Mouse (Mus musculus) lung, postnatal 25 days (tissue): ENCODE results near the gene Chchd4.

ENCODE experiments used
- DNase-seq: peaks from one replicate; pipeline ENCODE4 v3.0.0; 2022; ENCODE audit warnings: low spot score

Chchd4 gene

DNA sequence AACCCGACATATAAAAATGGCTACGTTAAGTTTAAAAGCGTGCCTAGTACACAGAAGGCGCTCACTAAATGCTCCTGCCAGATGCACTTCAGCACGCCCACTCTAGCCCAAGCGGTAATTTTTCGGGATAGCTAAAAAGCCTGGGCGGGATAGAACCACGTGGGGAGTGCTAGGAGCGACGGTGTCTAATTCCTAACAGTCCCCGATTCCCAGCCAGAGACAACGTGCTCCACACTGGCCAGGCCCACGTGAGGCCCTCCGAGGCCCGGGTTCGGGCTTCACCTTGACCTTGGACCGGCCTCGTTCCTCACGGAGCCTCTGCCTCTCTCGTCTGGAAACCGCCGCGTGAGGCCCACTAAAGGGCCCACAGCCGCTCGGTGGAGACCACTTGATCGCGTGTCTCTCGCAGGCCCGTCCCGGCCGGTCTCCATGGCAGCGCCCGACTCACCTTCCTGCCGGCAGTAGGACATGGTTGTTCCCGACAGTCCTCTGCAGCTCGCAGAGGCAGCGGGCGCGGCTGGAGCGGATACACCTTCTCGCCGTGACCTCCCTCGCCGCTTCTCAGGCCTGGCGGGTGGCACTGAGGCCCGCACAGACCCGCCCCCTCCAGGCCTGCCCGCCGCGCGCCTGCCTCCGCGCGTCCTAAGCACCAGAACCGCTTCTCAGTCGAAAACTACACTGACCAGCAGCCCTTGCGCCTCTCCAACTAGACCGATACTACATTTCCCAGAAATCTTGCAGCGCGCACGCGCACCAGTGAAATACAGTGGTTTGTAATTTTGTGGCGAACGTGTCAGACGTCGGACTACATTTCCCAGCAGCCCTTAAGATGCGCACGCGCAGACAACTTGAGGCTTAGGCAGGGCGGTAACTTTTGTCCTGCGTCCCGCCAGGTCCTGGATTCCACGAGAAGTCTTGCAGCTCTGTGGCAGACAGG is at the start of gene Chchd4, which contains the start of gene Tmem43:
Gene Chchd4, minus strand, starts transcription at position 679 of the 937 bp plus-strand sequence.
Gene Tmem43, plus strand, starts transcription at position 836 of the 937 bp plus-strand sequence.
- peak; percentile 99 for DNase-seq

DNA sequence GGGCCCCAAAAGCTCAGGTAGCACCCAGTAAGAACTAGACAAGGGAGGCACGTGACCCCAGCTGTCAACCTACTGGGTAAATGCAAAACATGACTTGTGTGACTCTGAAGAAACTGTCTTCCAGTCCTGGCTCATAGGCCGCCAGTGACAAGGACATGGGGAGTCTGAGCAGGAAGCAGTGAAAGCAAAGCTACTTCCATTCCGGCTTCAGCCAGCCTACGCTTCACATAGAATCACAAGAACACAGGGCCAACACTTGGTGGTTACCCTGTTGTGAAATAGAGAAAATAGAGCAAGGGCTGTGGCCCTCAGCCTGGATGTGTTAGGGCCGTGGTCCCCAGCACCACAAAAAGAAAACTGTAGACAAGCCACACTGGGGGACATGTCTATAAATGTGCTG is 49.5 kb upstream of the Chchd4 start:
- no peak for DNase-seq

DNA sequence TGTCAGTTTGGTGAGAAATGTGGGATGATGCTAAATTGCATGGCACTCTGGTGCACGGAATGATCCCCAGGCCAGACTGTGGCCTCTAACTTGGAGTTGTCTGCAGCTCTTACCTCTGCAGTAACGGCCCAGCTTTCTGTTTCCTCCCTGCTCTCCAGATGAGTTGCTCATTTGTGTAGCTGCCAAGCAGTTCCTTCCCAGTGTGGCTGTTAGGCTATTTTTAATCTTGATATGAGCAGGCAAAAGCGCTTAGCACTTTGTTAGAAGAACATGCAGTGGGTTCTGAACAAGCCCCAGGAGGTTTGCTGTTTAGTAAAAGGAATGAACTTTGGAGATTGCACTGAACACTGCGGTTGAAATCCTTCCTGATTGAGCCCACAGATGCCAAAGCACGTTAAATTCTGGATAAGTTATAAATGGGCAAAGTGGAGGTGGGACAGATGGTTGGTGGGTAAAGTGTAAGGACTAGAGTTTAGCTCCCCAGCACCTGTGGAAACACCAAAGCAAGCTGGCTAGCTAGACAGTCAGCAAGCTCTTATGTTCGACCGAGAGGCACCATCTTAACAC is 45.2 kb upstream of the Chchd4 start:
- no peak for DNase-seq

DNA sequence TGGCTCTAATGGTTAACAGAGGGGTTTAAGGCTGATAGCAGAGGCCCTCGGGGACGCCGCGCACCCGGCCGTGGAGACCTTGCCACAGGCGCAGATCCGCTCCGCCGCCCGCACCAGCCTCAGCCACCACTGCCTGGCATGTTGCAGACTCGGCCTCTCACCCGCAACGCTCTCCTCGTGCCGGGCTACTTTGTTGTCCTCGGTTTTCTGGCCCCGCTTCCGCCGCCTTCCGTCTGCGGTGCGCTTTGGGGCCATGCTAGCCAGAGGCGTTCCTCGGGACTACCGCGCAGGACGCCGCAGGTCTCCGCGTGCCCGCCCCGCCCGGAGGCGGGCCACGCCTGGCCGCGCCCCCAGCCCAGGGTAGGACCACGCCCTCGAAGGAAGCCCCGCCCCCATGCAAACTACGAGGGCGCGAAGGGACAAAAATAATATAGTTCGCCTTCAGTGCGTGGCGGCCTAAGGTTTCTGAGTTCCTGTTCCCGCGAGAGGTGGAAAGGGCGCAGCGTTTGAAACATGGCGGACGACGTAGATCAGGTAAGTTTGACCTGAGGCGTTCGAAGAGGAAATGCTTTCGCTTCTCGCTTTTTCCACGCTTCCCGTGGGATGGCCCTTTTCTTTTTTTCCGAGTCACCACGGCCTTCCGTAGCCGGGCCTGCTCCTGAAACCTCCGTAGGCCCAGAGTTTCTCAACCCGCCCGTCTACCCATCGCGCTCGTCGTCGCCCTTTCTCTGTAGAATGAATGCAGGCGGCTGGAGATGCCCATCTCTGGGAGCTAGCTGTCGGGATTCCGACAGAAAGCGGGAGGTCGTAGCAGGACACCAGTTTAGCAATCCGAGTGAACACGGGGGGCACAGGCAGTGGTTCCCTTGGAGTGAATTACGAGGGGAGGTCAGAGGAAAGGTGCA is 42.5 kb upstream of the Chchd4 start, which contains the start of the genes Xpc and Lsm3:
Gene Xpc, minus strand, starts transcription at position 344 of the 905 bp plus-strand sequence.
Gene Lsm3, plus strand, starts transcription at position 384 of the 905 bp plus-strand sequence.
- peak; percentile 97 for DNase-seq

DNA sequence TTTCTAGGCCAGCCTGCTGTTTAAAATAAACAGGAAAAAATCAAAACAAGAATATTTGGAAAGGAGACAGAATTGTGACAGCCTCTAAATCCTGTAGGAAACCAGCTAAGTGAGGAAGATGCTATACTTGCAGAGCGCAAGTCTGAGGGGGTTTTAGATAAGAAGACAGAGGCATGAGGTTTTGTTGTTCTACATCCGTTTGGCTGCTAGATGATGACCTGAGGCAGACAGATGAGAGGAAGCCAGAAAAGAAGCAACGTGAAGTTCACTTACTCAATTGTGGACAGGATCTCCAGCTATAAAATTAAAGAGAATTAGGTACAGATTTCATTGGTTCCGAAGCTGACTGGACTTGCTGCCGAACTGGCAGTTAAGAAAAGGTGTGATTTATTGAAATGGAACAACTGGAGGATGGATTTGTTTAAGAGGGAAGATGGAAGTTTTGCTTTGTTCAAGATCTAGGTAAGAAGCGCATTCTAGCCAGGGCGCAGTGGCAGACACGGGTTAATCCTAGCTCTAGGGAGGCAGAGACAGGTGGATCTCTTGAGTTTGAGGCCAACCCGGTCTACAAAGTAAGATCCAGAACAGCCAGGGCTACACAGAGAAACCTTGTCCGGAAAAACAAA is 41.5 kb upstream of the Chchd4 start:
- DNase-seq, result no peak

DNA sequence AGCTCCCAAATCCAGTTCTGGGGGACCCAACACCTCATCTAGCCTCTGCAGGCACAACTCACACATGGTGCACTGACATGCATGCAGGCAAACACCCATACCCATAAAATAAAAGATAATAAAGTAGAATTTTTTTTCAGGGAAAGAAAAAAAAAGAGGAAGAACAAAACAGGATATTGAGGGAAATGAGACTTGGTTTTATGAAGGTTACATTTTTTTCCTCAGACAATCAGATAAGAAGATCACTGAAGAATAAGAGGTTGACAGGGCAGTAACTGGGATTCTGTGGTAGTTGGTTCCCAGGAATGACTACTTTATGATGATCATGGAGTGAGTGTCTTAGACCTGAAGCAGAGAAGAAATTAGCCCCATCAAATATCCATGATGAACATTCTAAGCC is 40.8 kb upstream of the Chchd4 start:
- DNase-seq, result no peak

DNA sequence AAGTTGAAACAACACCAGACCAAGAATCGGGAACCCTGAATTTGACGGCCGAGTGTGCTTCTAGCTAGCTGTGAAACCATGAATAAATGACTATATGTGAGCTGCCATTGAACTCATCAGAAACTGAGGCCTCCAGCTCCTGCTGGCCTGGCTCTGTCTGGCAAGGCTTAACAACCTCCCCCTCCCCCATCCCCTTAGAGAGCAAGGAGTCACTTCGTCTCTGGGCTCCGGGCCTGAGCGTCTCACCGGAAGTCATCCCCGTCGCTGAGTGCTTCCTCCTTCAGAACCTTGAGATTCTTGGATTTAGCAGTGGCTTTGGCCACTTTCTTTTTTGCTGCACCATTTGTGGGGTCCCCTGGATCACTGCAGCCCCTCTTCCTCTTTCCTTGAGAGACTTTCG is 36.9 kb upstream of the Chchd4 start:
- DNase-seq, result no peak

DNA sequence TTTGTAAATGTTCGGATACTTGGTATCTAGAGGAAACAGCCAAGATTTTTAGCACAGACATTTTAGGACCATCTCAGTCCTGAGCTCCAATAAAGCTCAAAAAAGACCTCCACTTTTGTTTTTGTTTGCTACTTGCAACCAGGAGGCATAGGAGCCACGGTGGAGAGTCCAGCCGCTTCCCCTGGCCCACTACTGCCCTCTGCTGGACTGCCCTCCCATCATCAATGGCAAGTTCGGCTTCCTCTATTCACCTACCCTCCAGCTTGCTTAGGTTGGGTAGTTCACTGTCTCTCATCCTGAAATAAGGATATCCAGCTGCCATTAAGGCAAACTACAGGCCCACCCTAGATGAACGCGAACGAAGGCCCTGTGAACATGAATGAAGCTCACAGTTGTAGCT is 36.0 kb upstream of the Chchd4 start:
- DNase-seq, result peak; percentile 71

DNA sequence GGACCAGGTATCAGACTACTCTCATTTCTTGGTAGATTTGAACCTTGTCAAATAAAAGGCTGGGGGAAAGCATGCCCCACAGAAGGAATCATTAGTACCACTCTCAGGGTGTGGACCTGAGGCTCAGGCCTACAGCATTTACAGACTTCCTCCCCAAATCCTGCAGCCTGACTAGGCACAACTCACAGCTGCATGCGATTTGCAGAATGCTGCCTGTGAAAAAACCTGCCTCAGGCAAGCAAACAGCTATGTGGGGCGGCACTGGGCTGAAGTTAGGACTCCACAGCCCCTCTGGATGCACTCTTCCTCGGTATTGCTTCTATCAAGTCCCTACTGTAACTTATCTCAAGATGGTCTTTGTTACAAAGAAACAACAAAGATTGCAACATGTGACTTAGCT is 34.7 kb upstream of the Chchd4 start:
- no peak for DNase-seq

DNA sequence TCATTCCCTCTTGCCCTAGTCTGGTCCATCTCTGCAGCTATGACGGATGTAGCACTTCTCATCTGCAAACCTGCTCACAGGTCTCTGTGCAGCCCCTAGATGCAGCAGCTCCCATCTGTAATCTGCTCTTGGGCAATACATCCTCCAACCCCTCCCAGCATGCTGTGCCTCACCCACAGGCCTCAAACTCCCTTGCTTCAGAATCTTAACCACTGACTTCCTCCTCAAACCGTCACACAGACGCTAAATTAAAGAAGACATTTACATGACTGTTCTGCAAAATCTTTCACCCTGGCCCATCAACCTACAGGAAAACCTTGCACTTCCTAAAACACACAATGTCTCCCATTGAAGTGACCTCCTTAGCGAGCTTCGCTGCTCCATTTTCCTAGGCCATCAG is 32.7 kb upstream of the Chchd4 start:
- DNase-seq, result peak; percentile 51

DNA sequence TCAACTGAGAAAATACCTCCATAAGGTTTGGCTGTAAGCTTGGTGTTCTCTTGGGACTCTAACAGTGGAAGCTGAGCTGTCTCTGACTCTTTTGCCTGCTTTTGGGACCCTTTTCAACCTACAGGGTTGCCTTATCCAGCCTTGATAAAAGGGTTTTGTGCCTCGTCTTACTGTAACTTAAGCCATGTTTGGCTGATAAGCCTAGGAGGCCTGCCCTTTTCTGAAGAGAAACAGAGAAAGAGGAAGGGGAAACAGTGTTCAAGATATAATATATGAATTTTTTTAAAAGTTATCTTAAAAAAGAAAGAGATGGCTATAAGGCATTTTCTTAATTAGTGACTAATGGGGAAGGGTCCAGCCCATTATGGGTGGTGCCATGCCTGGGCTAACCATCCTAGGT is 30.0 kb upstream of the Chchd4 start:
- no peak for DNase-seq

DNA sequence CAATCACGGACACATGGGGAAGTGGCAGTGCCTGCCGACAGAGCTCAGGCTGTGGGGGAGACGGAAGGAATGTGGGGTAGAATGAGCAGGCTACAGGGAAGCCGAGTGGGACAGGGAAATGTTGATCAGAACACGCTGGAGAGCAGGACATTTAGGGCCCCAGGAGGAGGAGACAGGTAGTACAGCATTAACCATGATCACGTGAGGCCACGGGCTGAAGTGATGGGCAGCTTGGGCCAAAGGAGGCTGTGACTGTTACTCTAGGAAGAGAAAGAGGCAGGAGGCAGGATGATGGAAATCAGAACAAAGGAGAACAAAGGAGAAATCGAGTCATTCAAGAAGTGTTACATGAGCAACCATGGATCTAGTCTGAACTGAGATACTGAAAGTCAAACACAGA is 21.2 kb upstream of the Chchd4 start:
- no peak for DNase-seq

DNA sequence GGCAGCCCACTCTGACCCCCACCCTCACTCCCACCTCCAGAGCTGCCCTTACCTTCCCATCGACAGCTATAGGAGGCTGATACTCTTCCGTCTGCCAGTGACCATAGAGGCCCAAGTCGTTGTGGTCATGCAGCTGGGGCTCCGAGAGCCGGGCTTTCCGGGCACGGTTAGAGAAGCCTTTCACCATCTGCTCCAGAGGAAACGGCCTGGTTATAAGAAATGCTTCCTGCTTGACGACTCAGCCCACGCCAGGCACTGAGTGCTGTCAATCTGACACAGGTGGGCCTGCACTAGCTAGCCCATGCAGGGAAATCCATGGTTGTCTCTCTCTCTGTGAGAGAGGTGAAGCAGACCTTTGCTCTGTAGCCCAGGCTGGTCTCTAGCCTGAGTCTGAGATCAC is 19.7 kb upstream of the Chchd4 start:
- no peak for DNase-seq

DNA sequence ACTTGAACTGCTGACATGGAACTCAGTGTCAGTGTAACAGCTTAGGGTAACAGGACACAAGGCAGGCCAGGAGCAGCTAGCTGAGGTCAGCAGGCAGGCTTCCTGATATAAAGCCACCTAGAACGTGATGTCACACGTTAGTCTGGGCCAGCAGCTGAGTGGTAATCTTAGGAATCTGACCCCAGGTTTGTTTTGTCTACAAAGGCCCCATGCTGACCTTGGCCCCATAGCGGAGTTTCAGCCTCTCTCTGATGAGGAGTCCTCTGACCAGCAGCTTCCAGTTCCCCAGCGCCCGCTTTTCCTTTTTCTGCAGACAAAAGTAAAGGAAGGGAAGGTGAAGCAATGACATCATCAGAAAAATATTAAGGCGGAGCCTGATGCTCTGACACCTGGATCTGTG is 17.7 kb upstream of the Chchd4 start:
- no peak for DNase-seq

DNA sequence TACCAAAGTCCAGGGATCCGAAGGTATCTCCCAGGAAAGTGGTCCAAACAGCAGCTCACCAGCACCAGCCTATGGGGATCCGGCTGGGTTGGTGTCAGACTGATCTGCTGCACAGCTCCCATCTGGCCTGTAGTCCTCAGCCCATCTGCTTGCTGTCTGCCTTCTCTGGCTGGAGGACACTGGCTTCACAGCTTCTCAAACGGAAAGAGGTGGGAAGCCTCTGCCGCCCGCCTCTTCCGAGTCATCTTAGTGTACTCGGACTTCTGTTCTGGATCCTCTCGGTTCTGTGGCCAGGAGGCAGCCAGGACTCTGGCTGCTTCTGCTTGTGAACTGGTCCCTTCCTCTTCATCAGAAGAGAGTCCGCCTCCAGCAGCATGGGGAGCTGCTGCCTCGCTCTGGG is 16.5 kb upstream of the Chchd4 start:
- DNase-seq, result no peak

DNA sequence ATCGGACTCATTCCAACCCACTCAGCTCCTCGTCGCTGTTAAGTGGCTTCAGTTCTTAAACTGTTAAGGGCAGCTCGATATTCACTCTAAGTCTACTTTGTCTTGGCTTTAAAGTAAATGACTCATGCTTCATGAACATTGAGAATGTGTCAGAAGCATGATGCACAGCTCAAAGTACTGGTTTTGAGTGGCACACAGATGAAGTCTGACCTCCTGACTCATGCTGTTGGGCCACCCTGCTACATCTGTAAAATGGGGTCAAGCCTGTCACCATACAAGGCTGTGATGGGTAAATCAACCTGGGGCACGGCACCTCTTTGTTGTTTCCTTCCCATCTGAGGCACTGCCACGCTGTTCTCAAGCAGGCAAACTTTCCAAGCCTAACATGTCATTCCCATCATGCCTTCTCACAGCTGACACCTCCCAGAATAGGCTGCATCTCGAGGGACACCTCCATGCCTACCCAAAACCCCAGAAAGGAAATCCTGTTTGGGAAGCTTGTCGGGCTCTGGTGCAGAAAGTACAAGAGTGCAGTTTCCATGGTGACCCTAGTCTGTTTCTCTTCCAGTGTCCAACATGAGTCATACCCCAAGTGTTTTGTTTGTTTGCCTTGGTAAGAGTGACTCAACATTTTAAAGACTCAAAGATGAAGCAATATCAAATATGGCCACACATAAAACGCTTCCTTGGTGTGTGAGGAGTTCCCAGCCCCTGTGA is 15.3 kb upstream of the Chchd4 start:
- DNase-seq, result peak; percentile 91

DNA sequence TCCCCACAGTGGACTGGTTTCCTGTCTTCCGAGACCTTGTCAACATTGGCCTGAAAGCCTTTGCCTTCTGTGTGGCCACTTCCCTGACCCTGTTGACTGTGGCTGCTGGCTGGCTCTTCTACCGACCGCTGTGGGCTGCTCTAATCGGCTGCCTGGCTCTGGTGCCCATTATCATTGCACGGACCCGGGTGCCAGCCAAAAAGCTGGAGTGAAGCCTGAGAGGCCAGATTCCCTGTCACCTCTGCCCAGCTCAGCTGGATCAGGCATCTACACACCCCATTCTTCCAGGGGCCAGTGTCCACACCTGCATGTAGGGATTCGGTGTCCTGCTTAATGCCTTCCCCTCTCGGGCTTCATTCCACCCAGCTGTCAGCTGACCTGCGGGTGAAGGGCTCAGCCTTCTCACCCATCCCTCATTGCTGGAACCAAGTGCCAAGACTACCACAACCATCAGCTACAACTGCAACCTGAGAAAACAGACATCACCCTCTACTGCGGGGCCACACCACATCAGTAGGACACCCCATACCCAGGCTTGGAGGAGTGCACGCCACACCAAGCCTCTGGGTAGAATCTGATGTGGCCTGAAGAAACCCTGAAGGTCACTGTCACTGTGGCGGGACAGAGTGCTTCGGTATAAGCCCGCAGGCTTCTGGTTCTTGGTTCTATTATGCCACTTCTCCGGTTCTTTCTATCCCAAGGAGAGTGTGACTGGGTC is 13.5 kb upstream of the Chchd4 start:
- no peak for DNase-seq

DNA sequence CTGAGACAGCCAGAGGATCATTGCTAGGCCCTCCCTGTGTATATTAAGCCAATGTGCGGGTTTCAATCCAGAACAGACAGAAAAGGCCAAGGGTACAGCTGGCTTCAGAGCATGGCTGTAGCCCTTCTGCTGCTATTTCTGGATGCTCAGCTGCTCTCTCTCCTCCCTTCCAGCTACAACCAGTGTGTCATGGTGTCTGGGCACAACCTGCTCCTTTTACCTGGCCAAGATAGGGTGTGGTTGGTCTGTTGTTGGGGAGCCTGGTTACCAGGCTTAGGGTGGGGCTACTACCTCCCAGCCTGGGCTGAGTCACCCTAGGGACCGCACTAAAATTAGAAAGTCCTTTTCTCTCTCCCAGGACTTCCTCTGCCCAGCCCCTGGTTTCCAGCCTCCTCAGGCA is 10.0 kb upstream of the Chchd4 start:
- DNase-seq, result no peak

DNA sequence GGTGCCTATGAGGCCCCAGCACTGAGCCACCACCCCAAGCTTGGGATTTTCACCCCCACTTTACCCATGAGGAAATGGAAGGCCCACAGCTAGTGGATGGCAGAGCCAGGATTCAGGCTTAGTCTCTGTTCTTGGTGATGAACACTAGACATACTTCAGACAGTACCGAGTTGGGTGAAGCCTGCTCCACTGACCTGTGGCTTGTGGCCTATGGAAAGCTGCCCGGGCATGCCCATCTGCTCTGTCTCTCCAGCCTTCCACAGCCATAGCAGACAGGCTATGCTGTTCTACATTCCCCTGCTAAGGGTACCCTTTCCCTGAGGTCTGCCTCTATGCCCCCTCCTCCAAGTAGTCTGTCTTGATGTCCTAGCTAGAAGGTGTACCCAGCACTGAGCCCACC is 3.2 kb upstream of the Chchd4 start:
- DNase-seq, result no peak

DNA sequence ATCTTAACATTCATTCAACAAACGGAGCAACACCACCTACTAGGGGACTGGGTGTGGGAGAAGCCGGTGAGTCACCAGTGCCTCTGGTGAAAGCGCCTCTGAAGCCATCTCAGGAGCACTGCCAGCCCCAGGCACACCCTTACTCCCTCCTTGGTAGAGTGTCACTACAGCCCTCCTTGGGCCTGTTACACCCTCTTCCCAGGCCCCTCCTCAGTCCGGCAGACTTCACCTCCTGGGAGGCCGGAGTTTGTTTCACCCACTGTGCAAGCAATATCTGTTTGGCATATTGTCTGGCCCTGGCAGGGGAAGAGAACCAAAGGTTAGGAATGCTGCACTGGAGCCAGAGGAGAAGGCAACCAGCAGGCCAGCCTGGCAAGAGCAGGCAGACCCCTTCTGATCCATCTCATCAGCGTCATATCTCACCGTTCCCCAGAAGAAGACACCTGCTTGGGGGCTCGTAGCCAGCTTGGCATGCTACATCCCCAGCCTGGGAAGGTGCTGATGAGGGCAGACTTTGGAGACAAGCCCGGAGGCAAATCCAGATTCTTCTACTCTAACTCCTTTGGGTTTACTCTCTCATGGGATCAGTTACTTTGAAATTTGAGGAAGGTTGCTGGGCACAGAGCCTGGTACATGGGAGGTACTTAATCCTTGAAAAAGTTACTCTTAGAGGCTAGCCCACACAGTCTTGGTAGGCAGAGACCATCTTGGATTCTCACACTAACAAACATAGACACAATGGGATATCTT is 1.3 kb upstream of the Chchd4 start:
- no peak for DNase-seq
